In genomic region chr16:31413777-31414176, GRCm38 (mm10) we compare ENCODE assay signal across 9 mouse cellular contexts.
"Had no signal": no experiment of that assay in that cellular context is flagged by ENCODE, and none has a peak within 500 bp of the region (broad histone marks: within the 10 kb centered on the region; RNA-seq: fewer than 3 reads in every experiment).

No protein-coding gene starts in this region.

- DNase-seq: lung, adult 18-20 months; lung, embryonic 14.5 days; lung, postnatal 10 days; lung, postnatal 4 days; midbrain, embryonic 14.5 days; right cerebral cortex, postnatal 14 days; thymus, adult 18-20 months; thymus, postnatal 14 days; thymus, postnatal 36 days had no signal
